Mouse (Mus musculus) hindbrain, embryonic 12.5 days (tissue): ENCODE measurements at regions not wholly inside any gene's neighbourhood (a gene's known extent, or its start where the extent isn't known, plus 50 kb on each side); places are given as distances from the start of the nearest gene placed in this dataset. TPM values are rescaled to one million over a fixed set of nuclear protein-coding genes. Genes with fewer than 3 reads are reported as not detected.
A peak's percentile ranks its signal among the peaks of the same experiment; 100 is the strongest.

Experiments used
- ATAC-seq: fragments of 200-750 bp; cut with Nextera tagmentation; 2 replicates; pipeline ENCODE4 v1.8.0; 2017; ENCODE audit warnings: moderate TSS enrichment; ENCODE audit not compliant: low FRiP score
- H3K27ac ChIP-seq: fragments of 300-500 bp; sonication (generic); 2 replicates; pipeline ENCODE4 v1.5.1; 2016; ENCODE audit warnings: mild to moderate bottlenecking
- H3K27me3 ChIP-seq: fragments of 300-500 bp; sonication (generic); 2 replicates; pipeline ENCODE4 v1.6.1; 2016; ENCODE audit warnings: mild to moderate bottlenecking
- H3K36me3 ChIP-seq: fragments of 300-500 bp; sonication (generic); 2 replicates; pipeline ENCODE4 v1.6.1; 2016; ENCODE audit warnings: mild to moderate bottlenecking
- H3K4me1 ChIP-seq: fragments of 300-500 bp; sonication (generic); 2 replicates; pipeline ENCODE4 v1.6.1; 2016
- H3K4me2 ChIP-seq: fragments of 300-500 bp; sonication (generic); replicated peaks from 2 replicates; pipeline ENCODE4 v1.6.1; 2016; ENCODE audit warnings: mild to moderate bottlenecking
- H3K4me3 ChIP-seq: fragments of 300-500 bp; sonication (generic); 2 replicates; pipeline ENCODE4 v1.5.1; 2016; ENCODE audit warnings: mild to moderate bottlenecking
- H3K9ac ChIP-seq: fragments of 300-500 bp; sonication (generic); 2 replicates; pipeline ENCODE4 v1.6.1; 2016; ENCODE audit warnings: mild to moderate bottlenecking, moderate library complexity
- H3K9me3 ChIP-seq: fragments of 300-500 bp; sonication (generic); replicated peaks from 2 replicates; pipeline ENCODE4 v1.6.1; 2016; ENCODE audit warnings: mild to moderate bottlenecking
- WGBS: fragments of 180-500 bp; shearing (Covaris S2); methylation state at CpG from one replicate; pipeline ENCODE4 v1.1.7; 2016; 5-methylcytosine and 5-hydroxymethylcytosine counted together
- microRNA counts: library from miRNA; unstranded; fragments of <30 nt; microRNA quantifications from one replicate; lab custom pipeline; 2017
- microRNA-seq: library from miRNA; unstranded; fragments of <30 nt; microRNA quantifications from one replicate; pipeline ENCODE4, GENCODE M21; 2017

DNA sequence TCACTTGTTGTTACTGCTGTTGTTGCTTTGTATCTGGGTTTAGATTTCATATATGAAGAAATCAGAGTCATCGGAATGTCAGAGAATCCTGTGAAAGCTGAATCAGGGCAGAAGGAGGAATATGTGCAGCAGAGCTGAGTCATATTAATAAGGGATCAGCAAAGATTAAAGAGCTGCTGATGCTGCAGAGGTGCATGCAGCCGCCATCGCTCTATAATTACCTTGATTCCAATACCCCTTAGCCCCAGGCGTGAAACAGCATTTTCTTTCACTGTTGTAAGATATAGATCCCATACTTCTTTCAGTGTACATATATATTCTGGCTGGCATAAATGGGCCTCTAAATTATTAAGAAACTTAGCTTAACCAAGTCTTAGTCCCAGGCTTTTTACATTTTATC, 51.1 kb upstream of the Dpyd start:
- Histone ChIP-seq H3K27me3 (no peaks in the 10 kb centered on the region), H3K4me2 (no peak overlapping the region), H3K27ac (no peak overlapping the region), H3K9ac (no peak overlapping the region), H3K9me3 (no peaks in the 10 kb centered on the region), H3K36me3 (no peaks in the 10 kb centered on the region), H3K4me3 (no peak overlapping the region), H3K4me1 (0 out of 2 replicates have a peak, but pooled peaks cover 6% of the 10 kb centered on the region)
- WGBS = 78% methylated on average over 4 of the region's 4 CpGs
- peak; percentile 64; the same call in 1 of the 2 replicates for ATAC-seq

DNA sequence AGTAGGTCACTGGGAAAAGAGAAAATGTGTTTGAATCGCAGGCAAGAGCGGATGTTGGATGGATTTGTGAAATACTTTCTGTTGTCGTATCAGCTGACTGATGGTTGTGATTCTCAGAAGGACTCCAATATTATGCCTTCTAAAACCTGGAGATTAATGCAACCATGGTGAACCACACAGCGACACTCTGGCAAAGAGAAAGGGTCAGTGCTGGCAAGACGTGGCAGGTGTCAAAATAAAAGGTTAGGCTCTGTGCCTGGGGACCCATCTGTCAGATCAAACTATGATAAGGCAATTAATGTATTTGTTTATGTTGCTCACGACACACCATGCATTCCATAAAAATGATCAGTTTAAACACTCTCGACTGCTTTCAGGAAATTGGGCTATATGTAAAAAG, 50.0 kb upstream of the Dpyd start:
- Histone ChIP-seq H3K9ac (no peak overlapping the region), H3K9me3 (no peaks in the 10 kb centered on the region), H3K4me2 (no peak overlapping the region), H3K4me3 (no peak overlapping the region), H3K4me1 (0 out of 2 replicates have a peak, but pooled peaks cover 6% of the 10 kb centered on the region), H3K27ac (no peak overlapping the region), H3K36me3 (no peaks in the 10 kb centered on the region), H3K27me3 (no peaks in the 10 kb centered on the region)
- ATAC-seq = no peak
- WGBS = 48% methylated on average over 7 of the region's 7 CpGs

MicroRNA genes in the stretch of these regions (microRNA counts, 519-probe panel; counts per million panel counts)
- microRNA mmu-miR-137 (lab: Ali Mortazavi, UCI) = 3,971 counts per million, percentile 81 among the panel's probes with 10 or more counts

Small RNA genes in the stretch of these regions (microRNA-seq; reads per million reads assigned to microRNA genes)
- gene Gm24155 = not detected
- 3,576 reads per million, percentile 86 among the genes with 10 or more reads in this experiment for gene Mir137
